Mouse (Mus musculus): ENCODE results near the gene Rhno1. TPM values are rescaled to one million over a fixed set of nuclear protein-coding genes. Genes with fewer than 3 reads are reported as not detected.

Gene Rhno1
- total RNA-seq, 2 experiments from 2014 or later = 8.5 to 9.8 TPM

DNA sequence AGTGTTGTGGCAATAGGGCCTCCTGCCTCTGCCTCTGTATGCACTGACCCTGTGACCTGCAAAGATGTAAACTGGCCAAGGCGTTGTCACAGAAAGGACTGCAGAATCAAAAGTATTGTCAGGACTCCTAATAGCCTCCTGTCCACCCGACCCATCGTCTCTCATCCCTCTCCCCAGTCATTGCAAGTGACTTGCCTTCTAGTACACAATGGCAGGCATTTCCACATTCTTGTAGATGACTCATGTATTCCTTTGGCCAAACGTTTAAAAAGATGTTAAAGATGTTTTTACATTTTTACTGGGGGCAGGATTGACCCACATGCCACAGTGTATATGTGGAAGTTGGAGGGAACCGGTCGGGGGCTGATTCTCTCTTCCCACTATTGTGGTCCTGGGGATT, 2.0 kb upstream of the Rhno1 start:
- DNase-seq (ENCODE audit: low spot score) = no peak
- intact Hi-C loops (cut with DNase I) = loop anchor here (5.0 kb wide), 1 partner anchor 48 kb away; no protein-coding TSS in a partner anchor

DNA sequence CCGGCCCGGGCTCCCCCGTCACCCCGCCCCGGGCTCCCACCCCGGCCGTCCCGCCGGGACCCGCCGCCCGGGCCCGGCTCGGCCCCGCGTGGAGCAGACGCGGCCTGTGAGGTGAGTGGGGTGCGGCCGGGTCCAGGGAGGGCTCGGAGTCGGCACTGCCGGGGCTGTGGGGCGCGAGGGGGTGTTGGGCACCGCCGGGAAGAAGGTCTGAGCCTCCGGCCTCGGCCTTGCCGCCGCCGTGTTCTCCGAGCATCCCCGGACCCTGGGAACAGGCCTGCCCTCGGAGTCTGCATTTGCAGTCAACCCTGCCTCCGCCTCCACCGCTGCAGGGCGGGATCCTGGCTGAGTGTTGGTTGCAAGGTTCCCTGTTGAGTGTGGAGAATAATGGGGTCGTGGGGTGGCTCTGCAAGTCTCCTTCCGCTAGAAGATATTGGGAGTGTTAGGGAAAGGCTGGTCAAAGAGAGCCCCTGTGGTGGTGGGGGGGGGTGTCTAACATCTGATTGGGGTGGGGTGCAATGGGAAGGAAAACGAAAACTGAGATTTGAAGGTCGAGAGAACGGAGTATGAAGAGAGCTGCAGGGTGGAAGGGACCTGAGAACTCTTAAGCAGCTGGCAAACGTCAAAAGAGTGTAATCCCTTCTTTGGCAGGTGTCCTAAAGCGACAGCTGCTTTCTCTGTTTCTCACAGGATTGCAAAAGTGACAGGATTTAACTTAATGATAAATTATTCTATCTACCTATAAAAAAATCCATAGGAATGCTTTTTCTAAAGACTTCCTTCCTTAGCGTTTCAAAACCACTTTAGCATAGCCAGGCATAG, 505 bp upstream of the Rhno1 start:
- no peak for DNase-seq (ENCODE audit: low spot score)
- intact Hi-C loops (cut with DNase I) = loop anchor here (5.0 kb wide), 1 partner anchor 49 kb away; no protein-coding TSS in a partner anchor

DNA sequence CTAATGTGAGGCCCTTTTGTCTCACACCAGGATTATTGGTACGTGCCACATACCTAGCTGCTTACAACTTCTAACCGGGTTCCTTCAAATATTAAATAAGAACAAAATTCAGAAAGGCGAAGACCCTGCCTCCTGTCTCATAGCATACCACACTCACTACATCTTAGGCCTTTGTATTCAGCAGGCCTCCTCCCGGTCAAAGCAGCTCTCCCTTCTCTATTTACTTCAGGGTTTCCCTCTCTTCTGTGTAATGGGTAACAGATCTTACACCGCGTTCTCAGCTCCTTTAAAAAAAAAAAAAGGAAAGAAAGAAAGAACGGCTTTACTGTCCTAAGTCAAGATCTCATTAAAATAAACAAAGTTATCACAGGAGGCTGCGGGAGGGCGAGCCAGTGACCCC, 810 bp downstream of the Rhno1 start:
- intact Hi-C loops (cut with DNase I) = loop anchor here (5.0 kb wide), 1 partner anchor 50 kb away; no protein-coding TSS in a partner anchor

DNA sequence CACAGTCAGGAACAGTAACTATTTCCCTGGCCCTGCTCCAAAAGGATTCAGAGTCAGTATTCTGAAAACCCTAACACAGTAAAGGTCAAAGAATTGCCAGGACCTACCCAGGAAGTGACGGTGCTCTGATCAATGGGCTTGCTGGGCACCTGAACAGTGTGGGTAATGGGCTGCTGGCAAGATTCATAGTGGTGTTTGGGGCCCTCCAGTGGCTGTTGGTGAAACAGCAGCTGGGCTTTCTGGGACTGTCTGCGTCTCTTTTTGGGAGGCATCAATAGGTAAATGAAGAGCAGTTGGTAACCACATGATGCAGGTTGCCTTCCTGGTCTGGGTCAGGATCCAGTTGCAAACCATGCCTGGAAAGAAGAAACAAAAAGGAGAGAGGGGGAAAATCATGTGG, 3.7 kb downstream of the Rhno1 start:
- DNase-seq (ENCODE audit: low spot score) = no peak
- intact Hi-C loops (cut with DNase I) = loop anchor here (2.0 kb wide), 1 partner anchor 40 kb away; no protein-coding TSS in a partner anchor

More for the DNA sequence above, 810 bp downstream of the Rhno1 start:
- DNase-seq (ENCODE audit: low spot score) = no peak

DNA sequence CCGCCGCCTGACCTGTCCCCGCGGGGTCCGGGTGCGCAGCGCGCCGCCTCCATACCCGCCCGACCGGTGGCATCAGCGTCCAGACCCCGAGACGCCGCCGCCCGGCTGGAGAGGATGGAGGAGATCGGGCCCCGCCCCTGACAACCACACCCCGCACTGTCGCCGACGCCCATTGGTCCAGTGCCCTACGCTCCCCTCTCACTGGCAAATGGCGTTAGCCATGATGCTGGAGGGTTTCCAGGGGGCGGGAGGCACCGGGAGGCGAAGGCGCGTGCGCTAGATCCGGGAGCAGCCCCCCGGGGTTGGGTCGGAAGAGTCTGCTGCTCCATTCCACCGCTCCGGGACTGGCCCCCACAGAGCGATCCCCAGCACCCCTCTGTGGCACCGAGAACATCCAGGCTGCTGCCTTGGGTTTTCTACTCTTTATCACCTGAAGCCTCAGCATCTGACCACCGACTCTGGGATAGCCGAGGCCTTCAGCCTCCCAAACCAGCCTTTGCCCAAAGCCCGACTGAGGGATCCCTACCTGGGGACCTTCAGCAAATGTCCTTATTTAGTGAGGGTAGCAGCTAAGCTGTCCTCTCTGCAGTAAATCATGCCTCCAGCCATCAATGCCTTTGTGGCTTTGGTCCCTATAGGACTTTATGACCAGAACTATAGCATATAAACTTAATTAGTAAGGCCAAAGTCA, 6.8 kb downstream of the Rhno1 start, which contains the start of gene Tulp3:
TSS of gene Tulp3 (minus strand) at position 126 of the 691 bp plus-strand sequence.
- intact Hi-C loops (cut with DNase I) = no loop called here
- peak; percentile 92 for DNase-seq (ENCODE audit: low spot score)

DNA sequence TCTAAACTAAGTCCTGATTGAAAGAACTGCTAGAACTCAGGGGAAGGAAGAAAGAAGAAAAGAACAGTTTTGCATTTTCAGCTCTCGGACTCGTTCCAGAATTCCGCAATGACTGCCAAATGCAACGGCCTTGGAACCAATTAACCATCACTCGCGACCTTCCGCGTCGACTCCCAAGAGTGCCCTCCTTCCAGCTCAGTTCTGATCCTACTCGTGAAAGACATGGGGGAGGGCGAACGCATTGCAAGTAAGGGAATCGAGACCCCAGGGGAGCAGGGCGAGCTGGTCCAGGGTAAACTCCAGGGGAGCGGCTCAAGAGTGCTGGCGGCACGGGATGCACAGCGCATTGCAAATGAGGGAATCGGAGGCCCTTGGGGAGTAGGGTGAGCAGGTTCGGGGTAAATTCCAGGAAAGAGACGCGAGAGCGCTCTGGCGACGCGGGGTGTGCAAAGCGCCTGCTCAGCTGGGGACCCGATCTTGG, 7.5 kb downstream of the Rhno1 start:
- no peak for DNase-seq (ENCODE audit: low spot score)
- intact Hi-C loops (cut with DNase I) = no loop called here

DNA sequence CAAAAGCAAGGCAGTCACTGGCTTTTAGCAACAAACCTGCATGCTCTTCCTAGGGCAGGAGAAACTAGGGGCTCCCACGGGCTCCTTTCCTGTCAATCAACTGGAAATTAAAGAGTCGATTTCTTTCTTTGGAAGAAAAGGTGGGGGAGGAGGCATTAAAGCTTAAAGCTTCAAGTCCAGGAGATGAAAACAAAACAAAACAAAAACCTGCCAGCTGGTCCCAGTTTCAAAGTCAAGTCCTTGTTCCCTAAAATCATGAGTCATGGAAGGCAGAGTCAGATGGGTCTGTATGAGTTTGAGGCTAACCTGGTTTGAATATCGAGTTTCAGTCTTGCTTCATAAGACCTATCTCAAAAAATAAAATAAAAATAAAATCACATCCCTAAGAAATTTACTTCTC, 8.6 kb downstream of the Rhno1 start:
- no peak for DNase-seq (ENCODE audit: low spot score)
- intact Hi-C loops (cut with DNase I) = no loop called here

DNA sequence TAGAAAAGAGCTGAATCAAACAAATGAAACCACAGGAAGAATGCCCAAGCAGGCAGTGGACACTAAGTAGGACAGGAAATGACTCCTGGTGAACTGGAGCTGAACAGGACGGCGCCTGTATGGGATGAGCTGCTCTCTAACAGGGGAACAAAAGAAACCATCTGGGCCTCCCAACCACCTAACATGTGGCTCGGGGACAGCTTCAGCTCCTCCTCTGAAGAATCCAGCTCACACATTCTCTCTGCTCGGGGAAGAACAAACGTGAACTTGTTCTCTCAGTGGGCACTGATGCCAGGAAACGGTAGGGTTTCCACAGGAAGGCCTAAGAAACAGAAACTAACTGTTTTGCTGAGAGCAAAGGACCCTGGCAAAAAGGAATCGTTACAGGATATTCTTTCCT, 13.0 kb downstream of the Rhno1 start:
- intact Hi-C loops (cut with DNase I) = no loop called here
- no peak for DNase-seq (ENCODE audit: low spot score)

DNA sequence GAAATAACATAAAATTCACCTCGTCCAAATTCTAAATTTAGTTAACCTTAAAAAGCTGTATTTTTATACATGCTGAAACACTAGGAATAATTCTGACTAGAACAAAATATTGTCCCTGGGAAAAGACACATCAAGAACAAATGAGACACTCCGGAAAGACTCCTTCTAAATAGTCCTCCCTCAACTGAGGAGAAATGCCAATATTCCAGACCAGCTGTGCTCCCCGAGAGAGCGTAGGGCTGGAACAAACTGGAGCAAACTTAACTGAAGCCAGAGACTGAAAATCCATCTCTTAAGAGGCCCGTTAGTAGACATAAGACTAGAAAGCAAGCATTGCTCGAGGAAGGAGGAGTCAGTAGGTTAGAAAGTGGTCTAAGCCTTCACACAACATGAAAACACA, 15.9 kb downstream of the Rhno1 start:
- intact Hi-C loops (cut with DNase I) = no loop called here
- DNase-seq (ENCODE audit: low spot score) = no peak

DNA sequence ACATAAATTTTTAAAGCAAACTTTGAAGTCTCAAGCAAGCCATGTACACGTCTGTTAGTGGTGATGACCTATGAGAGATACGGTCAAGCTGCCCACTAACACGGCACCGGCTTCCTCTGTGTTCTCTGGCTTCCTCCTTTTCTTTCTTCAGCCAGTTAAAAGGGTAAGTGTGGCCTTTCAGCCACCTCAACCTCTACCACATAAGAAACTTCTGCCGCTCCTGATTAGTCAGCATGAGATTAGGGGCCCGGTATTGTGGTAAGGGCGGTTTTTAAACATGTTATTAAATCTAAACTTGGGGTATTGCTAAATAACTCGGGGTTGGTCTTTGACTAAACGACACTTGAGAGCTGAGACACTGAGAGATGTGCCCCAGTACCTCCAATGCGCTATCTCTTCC, 17.1 kb downstream of the Rhno1 start:
- DNase-seq (ENCODE audit: low spot score) = no peak
- intact Hi-C loops (cut with DNase I) = no loop called here

DNA sequence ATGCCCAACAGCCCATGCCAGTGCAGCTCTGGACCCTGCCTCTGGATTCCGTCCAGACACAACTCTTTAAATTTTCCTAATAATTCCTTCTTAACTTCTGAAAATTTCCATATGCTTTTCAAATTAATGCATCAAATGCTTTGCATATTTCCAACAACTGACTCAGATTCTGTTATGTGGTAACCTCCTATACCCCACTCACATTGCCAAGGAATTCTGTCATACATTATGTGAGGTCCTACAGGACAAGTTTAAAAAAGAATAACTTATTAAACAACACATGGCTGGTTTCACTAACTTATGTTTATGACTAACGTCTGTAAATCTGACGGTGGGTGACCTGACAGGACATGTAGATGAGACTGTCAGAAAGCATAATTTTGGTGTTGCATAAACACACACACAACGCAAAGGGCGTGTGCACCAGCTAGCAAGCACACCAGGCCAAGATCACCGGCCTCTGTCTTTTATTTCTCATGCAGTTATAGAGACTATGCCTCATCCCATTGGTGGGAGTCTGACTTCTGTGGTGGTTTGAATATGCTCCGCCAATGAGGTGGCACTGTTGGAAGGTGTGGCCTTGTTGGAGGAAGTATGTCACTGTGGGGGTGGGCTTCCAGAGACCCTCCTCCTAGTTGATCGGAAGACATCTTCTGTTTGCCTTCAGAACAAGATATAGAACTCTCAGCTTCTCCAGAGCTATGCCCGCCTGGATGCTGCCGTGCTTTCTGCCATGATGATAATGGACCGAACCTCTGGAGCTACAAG, 20.6 kb downstream of the Rhno1 start:
- intact Hi-C loops (cut with DNase I) = no loop called here
- DNase-seq (ENCODE audit: low spot score) = no peak

DNA sequence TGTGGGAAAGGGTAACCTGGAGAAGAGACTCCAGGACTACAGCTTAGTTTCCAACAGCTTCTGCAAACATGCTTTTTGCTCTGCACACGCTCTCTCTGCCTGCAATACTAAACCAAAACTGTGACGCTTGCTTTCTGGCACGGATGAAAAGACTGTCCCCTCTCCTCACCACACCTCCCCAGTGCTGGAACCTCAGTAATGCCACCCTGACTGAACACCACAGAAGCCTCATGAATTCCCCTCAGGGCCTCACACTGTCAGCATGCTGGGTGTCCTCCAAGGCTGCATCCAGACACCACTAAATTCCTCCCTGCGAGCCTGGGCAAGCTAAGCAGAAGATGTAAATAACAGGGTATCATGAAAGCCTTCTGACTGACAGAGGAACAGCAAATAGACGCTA, 23.8 kb downstream of the Rhno1 start:
- intact Hi-C loops (cut with DNase I) = no loop called here
- no peak for DNase-seq (ENCODE audit: low spot score)

DNA sequence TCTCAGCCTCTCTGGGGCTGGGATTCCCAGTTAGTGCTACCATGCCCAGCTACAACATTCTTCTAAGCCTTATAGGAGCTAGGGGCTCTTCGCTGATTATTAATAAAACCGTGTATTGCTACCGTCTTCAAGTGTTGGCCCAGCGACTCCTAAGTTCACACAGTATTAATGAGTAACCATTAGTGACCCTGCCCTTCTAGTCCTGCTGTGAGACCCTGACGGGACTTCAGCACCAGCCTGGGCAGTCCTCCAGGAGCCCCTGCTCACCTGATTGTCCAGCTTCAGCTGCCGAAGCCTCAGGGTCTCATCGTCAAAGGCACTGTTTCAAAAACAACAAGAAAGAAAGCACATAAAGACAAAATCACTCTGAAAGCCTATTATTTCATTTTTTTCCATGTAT, 25.2 kb downstream of the Rhno1 start:
- intact Hi-C loops (cut with DNase I) = no loop called here

DNA sequence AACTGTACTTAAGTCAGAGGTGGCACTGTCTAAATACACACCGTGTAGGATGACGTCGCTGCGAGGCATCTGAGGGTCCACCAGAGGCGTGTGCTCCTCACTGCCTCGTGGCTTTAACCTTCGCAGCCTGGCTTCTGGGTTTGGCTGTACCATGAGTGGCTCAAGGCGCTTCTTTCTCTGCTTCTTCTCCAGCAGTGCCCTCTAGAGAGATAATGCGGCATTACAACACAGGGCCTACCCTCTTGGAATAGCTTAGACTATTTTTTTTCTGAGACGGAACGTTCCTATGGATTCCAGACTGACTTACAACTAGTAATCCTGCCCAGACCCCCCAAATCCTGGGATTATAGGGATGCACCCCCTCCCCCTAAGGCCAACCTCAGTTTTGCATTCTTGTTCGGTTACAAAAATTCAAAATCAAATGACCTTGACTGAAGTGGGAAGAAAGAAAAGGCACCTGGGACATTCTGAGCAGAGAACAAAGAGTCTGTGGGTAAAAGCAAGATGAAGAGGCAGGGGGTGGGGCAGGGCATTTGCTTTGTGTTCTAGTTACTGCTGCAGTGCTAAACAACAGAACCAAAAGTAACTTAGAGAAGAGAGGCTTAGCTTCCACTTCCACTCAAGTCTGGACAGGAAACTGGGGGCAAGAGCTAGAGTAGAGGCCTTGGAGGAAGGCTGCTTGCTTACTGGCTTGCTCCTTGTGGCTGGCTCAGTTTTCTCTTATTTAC, 28.1 kb downstream of the Rhno1 start:
- DNase-seq (ENCODE audit: low spot score) = peak; percentile 9
- intact Hi-C loops (cut with DNase I) = no loop called here

More for the DNA sequence above, 25.2 kb downstream of the Rhno1 start:
- DNase-seq (ENCODE audit: low spot score) = no peak

DNA sequence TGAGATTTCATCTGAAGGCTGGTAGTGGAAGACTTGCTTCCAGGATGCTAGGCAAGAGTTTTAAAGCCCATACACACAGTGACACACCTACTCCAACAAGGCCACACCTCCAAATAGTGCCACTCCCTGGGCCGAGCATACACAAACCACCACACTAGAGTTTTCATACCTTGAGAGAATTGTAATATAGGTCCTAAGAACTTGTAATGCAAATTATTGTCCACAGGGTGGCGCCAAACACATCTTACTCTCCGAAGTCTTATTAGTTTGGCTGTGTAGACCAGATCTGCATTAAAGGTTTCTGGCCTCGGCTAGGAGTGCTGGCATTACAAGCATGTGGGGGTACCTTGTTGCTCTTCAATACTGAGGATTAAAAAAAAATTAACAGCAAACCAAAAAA, 44.4 kb downstream of the Rhno1 start:
- no peak for DNase-seq (ENCODE audit: low spot score)
- intact Hi-C loops (cut with DNase I) = loop anchor here (1.0 to 5.0 kb wide), 3 partner anchors 40 to 159 kb away; no protein-coding TSS in a partner anchor

DNA sequence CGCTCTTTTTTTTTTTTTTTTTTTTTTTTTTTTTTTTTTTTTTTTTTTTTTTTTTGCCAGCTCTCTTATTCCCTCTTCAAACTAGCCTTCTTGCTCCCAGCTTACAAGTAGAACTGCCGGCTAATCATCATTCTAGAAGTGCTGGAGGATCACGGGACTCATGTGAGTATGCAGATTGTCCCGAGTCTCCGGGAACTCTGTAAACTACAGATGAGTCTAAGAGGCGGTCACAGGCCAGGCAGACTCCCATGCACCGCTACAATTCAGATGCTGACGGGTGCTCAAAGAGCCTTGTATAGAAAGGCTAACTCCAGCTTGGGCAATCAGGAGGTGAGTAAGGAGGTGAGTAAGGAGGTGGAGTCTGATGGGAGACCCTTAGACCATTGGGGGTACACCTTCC, 47.1 kb downstream of the Rhno1 start:
- no peak for DNase-seq (ENCODE audit: low spot score)
- intact Hi-C loops (cut with DNase I) = loop anchor here (5.0 kb wide), 1 partner anchor 162 kb away; no protein-coding TSS in a partner anchor

DNA sequence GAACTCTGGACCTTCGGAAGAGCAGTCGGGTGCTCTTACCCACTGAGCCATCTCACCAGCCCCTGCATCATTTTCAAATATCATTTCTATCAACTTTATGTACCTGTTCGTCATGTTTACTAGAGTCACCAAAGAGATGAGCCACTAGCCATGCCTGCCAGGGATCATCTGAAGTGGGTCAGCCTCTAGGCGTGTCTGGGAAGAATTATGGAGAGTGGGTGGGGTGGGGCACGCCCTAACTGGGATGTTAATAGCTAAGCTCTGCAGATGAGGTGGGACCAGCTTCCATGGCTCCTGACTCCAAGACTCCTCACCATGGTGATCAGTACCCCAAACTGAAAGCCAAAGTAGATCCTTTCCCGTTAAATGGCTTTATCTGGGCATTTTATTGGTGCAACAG, 47.9 kb downstream of the Rhno1 start:
- DNase-seq (ENCODE audit: low spot score) = no peak
- intact Hi-C loops (cut with DNase I) = loop anchor here (5.0 kb wide), 1 partner anchor 163 kb away; no protein-coding TSS in a partner anchor

DNA sequence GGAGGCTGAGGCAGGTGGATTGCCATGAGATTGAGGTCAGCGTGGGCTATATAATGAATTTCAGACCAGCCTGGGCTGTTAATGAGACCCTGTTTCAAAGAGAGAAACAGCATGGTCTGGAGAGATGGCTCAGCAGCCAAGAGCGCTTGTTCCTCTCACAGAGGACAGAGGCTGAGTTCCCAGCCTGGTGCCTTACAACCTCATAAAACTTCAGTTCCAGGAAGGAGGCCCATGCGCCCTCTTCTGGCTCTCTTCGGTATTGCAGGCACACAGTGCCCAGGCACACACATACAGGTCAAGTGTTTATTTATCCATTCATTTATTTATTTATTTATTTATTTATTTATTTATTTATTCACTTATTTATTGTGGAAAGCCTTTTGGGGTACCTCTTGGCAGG, 54.4 kb downstream of the Rhno1 start:
- DNase-seq (ENCODE audit: low spot score) = no peak
- intact Hi-C loops (cut with DNase I) = loop anchor here (1.0 to 5.0 kb wide), 2 partner anchors 74 to 106 kb away; no protein-coding TSS in a partner anchor

Measured in heart, postnatal 25 days (tissue).